Mouse (Mus musculus) midbrain, embryonic 13.5 days (tissue): ENCODE data around the gene Creb3l1. TPM values are rescaled to one million over a fixed set of nuclear protein-coding genes. Genes with fewer than 3 reads are reported as not detected.

Experiments used
- ATAC-seq: fragments of 200-750 bp; cut with Nextera tagmentation; 2 replicates; pipeline ENCODE4 v1.8.0; 2017; ENCODE audit warnings: mild to moderate bottlenecking, moderate TSS enrichment, moderate library complexity
- H3K27ac ChIP-seq: fragments of 300-500 bp; sonication (generic); 2 replicates; pipeline ENCODE4 v1.5.1; 2015; ENCODE audit warnings: inconsistent platforms, mild to moderate bottlenecking, moderate library complexity
- H3K27me3 ChIP-seq: fragments of 300-500 bp; sonication (generic); 2 replicates; pipeline ENCODE4 v1.6.1; 2015; ENCODE audit warnings: mild to moderate bottlenecking, inconsistent platforms
- H3K36me3 ChIP-seq: fragments of 300-500 bp; sonication (generic); 2 replicates; pipeline ENCODE4 v1.6.1; 2015; ENCODE audit warnings: mild to moderate bottlenecking, inconsistent platforms
- H3K4me1 ChIP-seq: fragments of 300-500 bp; sonication (generic); replicated peaks from 2 replicates; pipeline ENCODE4 v1.6.1; 2015; ENCODE audit warnings: inconsistent platforms
- H3K4me2 ChIP-seq: fragments of 300-500 bp; sonication (generic); replicated peaks from 2 replicates; pipeline ENCODE4 v1.6.1; 2015; ENCODE audit warnings: moderate library complexity, mild to moderate bottlenecking, inconsistent platforms
- H3K4me3 ChIP-seq: fragments of 300-500 bp; sonication (generic); replicated peaks from 2 replicates; pipeline ENCODE4 v1.5.1; 2015; ENCODE audit warnings: mild to moderate bottlenecking, inconsistent platforms
- H3K9ac ChIP-seq: fragments of 300-500 bp; sonication (generic); replicated peaks from 2 replicates; pipeline ENCODE4 v1.6.1; 2015; ENCODE audit warnings: mild to moderate bottlenecking, inconsistent platforms
- H3K9me3 ChIP-seq: fragments of 300-500 bp; sonication (generic); 2 replicates; pipeline ENCODE4 v1.6.1; 2016; ENCODE audit warnings: mild to moderate bottlenecking, inconsistent platforms
- WGBS: fragments of 180-500 bp; shearing (Covaris S2); methylation state at CpG from one replicate; pipeline ENCODE4 v1.1.7; 2015; 5-methylcytosine and 5-hydroxymethylcytosine counted together
- polyA plus RNA-seq: library from polyadenylated mRNA; unstranded; fragments of >200 nt; fragmentation: Nextera tagmentation; extraction: Ambion mirVana; gene quantifications from 2 replicates; pipeline ENCODE4 v1.2.1, GENCODE M21; 2015

Creb3l1 gene
- polyA plus RNA-seq, 1 experiment from 2014 or later, result 1.2 TPM

- Histone ChIP-seq H3K36me3 (no peaks in the 10 kb centered on the region), H3K27me3 (no peaks in the 10 kb centered on the region), H3K4me3 (no peak overlapping the region), H3K4me2 (no peak overlapping the region), H3K4me1 (peaks cover 53% of the 10 kb centered on the region), H3K9ac (no peak overlapping the region), H3K9me3 (no peaks in the 10 kb centered on the region), H3K27ac (no peak overlapping the region)
- 62% methylated on average over 6 of the region's 6 CpGs for WGBS
- no peak for ATAC-seq
Observed at GRCm38 (mm10) chr2:91946836-91947235, 77.5 kb downstream of the Creb3l1 start.

DNA sequence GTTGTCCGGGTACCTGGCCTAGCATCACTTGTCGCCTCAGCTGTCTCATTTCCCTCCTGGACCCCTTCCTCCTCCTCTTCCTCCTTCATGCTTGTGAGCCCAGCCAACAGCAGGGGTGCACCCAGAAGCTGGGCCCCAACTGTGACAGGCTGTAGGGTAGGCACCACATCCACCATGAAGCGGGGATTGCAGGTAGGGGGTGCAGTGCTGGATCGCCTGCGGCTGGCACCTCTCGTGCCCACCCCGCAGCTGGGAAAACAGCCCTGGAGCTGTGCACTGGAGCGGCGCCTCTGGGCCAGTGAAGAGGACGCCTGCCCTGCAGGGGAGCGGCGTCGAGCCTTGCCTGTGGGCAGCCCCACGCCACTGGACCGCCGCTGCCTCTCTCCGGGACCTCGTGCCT is 78.8 kb downstream of the Creb3l1 start, which contains the start of gene Gm9821:
Gene Gm9821 (plus strand): TSS at position 221 of the 400 bp plus-strand sequence.
- H3K4me2 ChIP-seq, result no peak within 1 kb of the TSS
- H3K36me3 ChIP-seq, result peaks cover 4% of the 10 kb centered on the region; the same call in 1 of the 2 replicates
- H3K4me1 ChIP-seq, result peaks cover 49% of the 10 kb centered on the region
- H3K27ac ChIP-seq, result no peak within 1 kb of the TSS
- no peak within 1 kb of the TSS for H3K4me3 ChIP-seq
- H3K27me3 ChIP-seq, result no peaks in the 10 kb centered on the region
- WGBS, result 80% methylated on average over 18 of the region's 18 CpGs
- no peaks in the 10 kb centered on the region for H3K9me3 ChIP-seq
- ATAC-seq, result no peak
- 0 out of 2 replicates have a peak within 1 kb of the TSS, but pooled peaks have one; percentile 3 for H3K9ac ChIP-seq

GRCm38 (mm10) chr2:91944170-91944950 is 79.9 kb downstream of the Creb3l1 start:
- Histone ChIP-seq H3K9ac (0 out of 2 replicates have a peak overlapping the region, but pooled peaks have one; percentile 3), H3K27me3 (no peaks in the 10 kb centered on the region), H3K9me3 (no peaks in the 10 kb centered on the region), H3K4me3 (no peak overlapping the region), H3K36me3 (peaks cover 15% of the 10 kb centered on the region), H3K27ac (no peak overlapping the region), H3K4me2 (no peak overlapping the region), H3K4me1 (peaks cover 38% of the 10 kb centered on the region)
- whole genome bisulfite sequencing, result 51% methylated on average over 13 of the region's 13 CpGs
- ATAC-seq, result peak; percentile 76

- H3K9me3 ChIP-seq, result no peaks in the 10 kb centered on the region
- H3K27me3 ChIP-seq, result no peaks in the 10 kb centered on the region
- H3K4me3 ChIP-seq, result no peak overlapping the region
- H3K36me3 ChIP-seq, result peaks cover 36% of the 10 kb centered on the region
- no peak overlapping the region for H3K9ac ChIP-seq
- 77% methylated on average over 6 of the region's 6 CpGs for WGBS
- no peak for ATAC-seq
- H3K4me2 ChIP-seq, result no peak overlapping the region
- H3K4me1 ChIP-seq, result peaks cover 20% of the 10 kb centered on the region
- no peak overlapping the region for H3K27ac ChIP-seq
Observed at GRCm38 (mm10) chr2:91942356-91942755, 81.9 kb downstream of the Creb3l1 start.

- 85% methylated on average over 15 of the region's 15 CpGs for WGBS
- Histone ChIP-seq H3K4me3 (no peak overlapping the region), H3K4me2 (no peak overlapping the region), H3K36me3 (peaks cover 64% of the 10 kb centered on the region), H3K27me3 (no peaks in the 10 kb centered on the region), H3K9me3 (no peaks in the 10 kb centered on the region), H3K4me1 (peaks cover 5% of the 10 kb centered on the region), H3K27ac (no peak overlapping the region), H3K9ac (no peak overlapping the region)
- no peak for ATAC-seq
Observed at GRCm38 (mm10) chr2:91939303-91939935, 84.9 kb downstream of the Creb3l1 start.

DNA sequence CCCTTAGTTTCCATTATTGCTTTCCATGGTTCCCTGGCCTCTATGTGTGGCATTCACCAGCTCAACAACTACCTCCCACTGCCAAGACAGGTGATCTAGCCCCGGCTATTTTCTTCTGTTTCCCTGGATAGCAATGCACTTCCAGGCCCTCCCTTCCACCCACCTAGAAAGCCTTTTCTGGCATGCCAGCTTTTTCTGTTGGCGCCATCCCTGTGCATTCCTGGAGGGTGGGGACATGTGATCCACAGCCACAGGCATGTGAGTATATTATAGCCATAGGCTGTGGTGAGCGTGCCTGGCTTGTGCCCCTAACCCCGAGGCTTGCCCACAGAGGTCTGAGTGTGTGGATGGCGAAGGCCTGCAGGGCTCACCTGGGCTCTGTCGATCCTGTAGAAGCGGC is 88.1 kb downstream of the Creb3l1 start:
- 0 out of 2 replicates have a peak, but pooled peaks cover 2% of the 10 kb centered on the region for H3K27me3 ChIP-seq
- 94% methylated on average over 7 of the region's 7 CpGs for WGBS
- peaks cover 65% of the 10 kb centered on the region for H3K36me3 ChIP-seq
- H3K9me3 ChIP-seq, result no peaks in the 10 kb centered on the region
- H3K4me1 ChIP-seq, result peaks cover 29% of the 10 kb centered on the region
- no peak overlapping the region for H3K4me3 ChIP-seq
- no peak overlapping the region for H3K9ac ChIP-seq
- no peak for ATAC-seq
- H3K27ac ChIP-seq, result no peak overlapping the region
- H3K4me2 ChIP-seq, result no peak overlapping the region

DNA sequence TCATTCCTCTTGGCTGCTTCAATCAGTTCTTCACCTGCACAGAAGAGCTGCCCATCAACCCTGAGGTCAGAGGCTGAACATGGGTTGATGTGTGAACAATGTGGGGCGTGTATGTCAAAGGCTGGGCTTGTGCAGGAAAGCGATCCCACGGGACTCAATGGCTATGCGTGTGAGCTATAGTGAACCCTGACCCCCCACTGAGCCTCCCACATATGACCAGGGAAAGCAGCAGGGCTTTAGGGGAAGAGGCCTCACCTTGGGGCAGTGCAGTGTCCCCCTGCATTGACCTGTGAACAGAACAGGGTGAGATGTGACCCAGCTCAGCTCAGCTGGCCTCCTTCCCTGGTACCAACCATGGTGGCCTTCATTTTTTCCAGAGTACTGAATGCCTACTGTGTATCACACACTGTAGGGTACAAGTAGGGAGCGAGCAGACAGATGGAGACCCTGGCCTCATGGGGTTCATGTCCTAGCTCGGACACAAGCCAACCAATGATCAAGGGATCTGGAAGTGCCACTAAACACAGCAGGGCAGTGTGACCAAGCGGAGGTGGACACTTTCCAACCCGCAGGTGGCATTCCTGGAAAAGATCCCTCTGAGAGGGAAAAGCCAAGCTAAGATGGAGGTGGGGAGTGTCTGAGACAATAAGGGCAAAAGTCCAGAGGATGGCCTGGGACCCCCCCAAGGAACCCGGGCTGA is 89.3 kb downstream of the Creb3l1 start:
- 91% methylated on average over 9 of the region's 9 CpGs for WGBS

GRCm38 (mm10) chr2:91934016-91934415 is 90.3 kb downstream of the Creb3l1 start:
- Histone ChIP-seq H3K27me3 (0 out of 2 replicates have a peak, but pooled peaks cover 2% of the 10 kb centered on the region), H3K4me1 (peaks cover 49% of the 10 kb centered on the region), H3K4me3 (no peak overlapping the region), H3K36me3 (peaks cover 46% of the 10 kb centered on the region), H3K9ac (no peak overlapping the region), H3K9me3 (no peaks in the 10 kb centered on the region), H3K27ac (peak overlapping the region; percentile 40; the same call in 1 of the 2 replicates), H3K4me2 (no peak overlapping the region)
- no peak for ATAC-seq
- WGBS, result 73% methylated on average over 8 of the region's 8 CpGs

More for the DNA sequence above, 89.3 kb downstream of the Creb3l1 start:
- peaks cover 56% of the 10 kb centered on the region for H3K36me3 ChIP-seq
- H3K27ac ChIP-seq, result no peak overlapping the region
- no peak overlapping the region for H3K9ac ChIP-seq
- 0 out of 2 replicates have a peak, but pooled peaks cover 2% of the 10 kb centered on the region for H3K27me3 ChIP-seq
- H3K9me3 ChIP-seq, result no peaks in the 10 kb centered on the region
- H3K4me2 ChIP-seq, result no peak overlapping the region
- no peak for ATAC-seq
- H3K4me3 ChIP-seq, result no peak overlapping the region
- peaks cover 39% of the 10 kb centered on the region for H3K4me1 ChIP-seq

GRCm38 (mm10) chr2:91933471-91933870 is 90.8 kb downstream of the Creb3l1 start:
- no peak overlapping the region for H3K4me3 ChIP-seq
- peak overlapping the region; percentile 40; the same call in 1 of the 2 replicates for H3K27ac ChIP-seq
- H3K4me2 ChIP-seq, result no peak overlapping the region
- ATAC-seq, result no peak
- peaks cover 52% of the 10 kb centered on the region for H3K4me1 ChIP-seq
- 0 out of 2 replicates have a peak, but pooled peaks cover 4% of the 10 kb centered on the region for H3K27me3 ChIP-seq
- H3K9me3 ChIP-seq, result no peaks in the 10 kb centered on the region
- no peak overlapping the region for H3K9ac ChIP-seq
- 26% methylated on average over 9 of the region's 9 CpGs for WGBS
- H3K36me3 ChIP-seq, result peaks cover 41% of the 10 kb centered on the region

- H3K4me1 ChIP-seq, result peaks cover 52% of the 10 kb centered on the region
- no peak overlapping the region for H3K9ac ChIP-seq
- 8% methylated on average over 6 of the region's 6 CpGs for WGBS
- no peak for ATAC-seq
- H3K4me3 ChIP-seq, result no peak overlapping the region
- H3K27ac ChIP-seq, result peak overlapping the region; percentile 40; the same call in 1 of the 2 replicates
- no peak overlapping the region for H3K4me2 ChIP-seq
- H3K36me3 ChIP-seq, result peaks cover 35% of the 10 kb centered on the region
- H3K27me3 ChIP-seq, result 0 out of 2 replicates have a peak, but pooled peaks cover 5% of the 10 kb centered on the region
- no peaks in the 10 kb centered on the region for H3K9me3 ChIP-seq
Observed at GRCm38 (mm10) chr2:91932737-91933350, 91.5 kb downstream of the Creb3l1 start.
